Mouse (Mus musculus) cerebellum, adult 2 months (tissue): ENCODE data around the gene Tti1.

ENCODE experiments used
- CTCF ChIP-seq: fragments of 200-500 bp; IDR thresholded peaks from 2 replicates; pipeline ENCODE4 v1.5.1; 2011; ENCODE audit warnings: low read depth, mild to moderate bottlenecking, control low read depth, low read length, moderate library complexity, borderline replicate concordance; ENCODE audit not compliant: insufficient read depth
- POLR2A ChIP-seq: fragments of 200-500 bp; IDR thresholded peaks from 2 replicates; pipeline ENCODE4 v1.6.1; 2011; ENCODE audit warnings: low read length, control low read depth, borderline replicate concordance; ENCODE audit not compliant: insufficient read depth

DNA sequence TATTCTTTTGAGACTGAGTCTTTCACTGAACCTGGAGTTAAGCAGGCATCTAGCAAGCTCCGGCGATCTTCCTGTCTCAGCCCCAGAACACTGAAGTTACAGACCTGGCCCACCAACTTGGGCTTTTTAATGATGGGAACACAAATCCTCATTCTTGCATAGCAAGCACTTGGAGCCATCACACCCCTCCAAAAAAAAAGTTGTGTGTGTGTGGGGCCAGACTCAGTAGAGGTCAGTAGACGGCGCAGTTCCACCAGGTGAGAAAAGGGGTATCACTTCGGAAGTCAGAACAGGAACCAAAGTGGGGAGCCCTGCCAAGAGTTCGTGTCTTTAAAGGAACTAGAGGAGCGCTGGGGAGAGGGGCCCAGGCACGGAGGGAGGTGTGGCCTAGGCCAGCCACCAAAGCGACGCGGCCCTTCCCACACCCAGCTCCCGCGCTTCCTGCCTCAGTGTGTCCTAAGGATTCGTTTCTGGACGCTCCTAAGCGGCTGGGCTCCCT lies 329 bp downstream of the Tti1 start:
- no peak for TF ChIP-seq CTCF
- no peak; the same call in 1 of the 2 replicates for TF ChIP-seq POLR2A
